Mouse (Mus musculus) naive thymus-derived CD4-positive, alpha-beta T cell, adult 5 months (primary cell): ENCODE data around the gene Specc1. TPM values are rescaled to one million over a fixed set of nuclear protein-coding genes. Genes with fewer than 3 reads are reported as not detected.

Experiments used
- polyA plus RNA-seq: library from polyadenylated mRNA; unstranded; fragments of 100-300 nt; shearing (Covaris generic); gene quantifications from one replicate; pipeline ENCODE4 v1.2.1, GENCODE M21; 2017

The Specc1 gene
- polyA plus RNA-seq = 0.25 TPM

GRCm38 (mm10) chr11:61956572-61957295, at the start of gene Specc1:
TSS of gene Specc1 (plus strand) at chr11:61956763.

GRCm38 (mm10) chr11:61930098-61930517, 26.5 kb upstream of the Specc1 start, which contains the start of gene Akap10:
TSS of gene Akap10 (minus strand) at chr11:61930252.

GRCm38 (mm10) chr11:62248401-62249244, 292.1 kb downstream of the Specc1 start, which contains the start of gene Adora2b:
TSS of gene Adora2b (plus strand) at chr11:62248984.

Other genes starting within 250 kb of the Specc1 start
- gene Slc5a10, start 235.9 kb upstream of the Specc1 start, polyA plus RNA-seq = not detected
- 25.9 TPM for gene Prpsap2, start 194.7 kb upstream of the Specc1 start, polyA plus RNA-seq
- 32.4 TPM for gene Ulk2, start 101.7 kb upstream of the Specc1 start, polyA plus RNA-seq
- 61.3 TPM for gene Akap10, start 26.5 kb upstream of the Specc1 start, polyA plus RNA-seq